Mouse (Mus musculus): ENCODE results near the gene Krtap9-3. TPM values are rescaled to one million over a fixed set of nuclear protein-coding genes. Genes with fewer than 3 reads are reported as not detected.

The Krtap9-3 gene
- polyA plus RNA-seq, 1 experiment, result not detected

DNA sequence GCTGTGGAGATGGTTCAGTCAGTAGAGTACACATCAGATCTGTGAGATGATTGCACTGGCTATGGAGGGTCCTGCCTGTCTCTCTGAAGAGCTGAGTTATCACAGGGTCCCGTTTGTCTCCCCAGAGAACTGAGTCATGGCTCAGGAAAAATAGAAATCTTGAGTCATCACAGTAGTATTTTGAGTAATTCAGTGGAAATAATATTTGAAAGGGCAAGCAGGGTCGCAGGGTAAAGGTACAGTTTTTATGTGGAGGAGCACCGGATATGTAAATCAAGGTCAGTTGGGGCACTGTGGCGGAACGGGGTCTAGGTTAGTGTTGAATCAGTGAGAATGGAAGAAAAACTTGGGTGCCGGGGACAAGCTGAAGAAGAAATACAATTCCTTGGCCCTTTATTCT, 35.3 kb downstream of the Krtap9-3 start:
- no peak overlapping the region for H3K4me3 ChIP-seq (ENCODE audit: control insufficient read depth, low read depth, low read length)
- no peaks in the 10 kb centered on the region for H3K4me1 ChIP-seq (ENCODE audit: control insufficient read depth, insufficient read depth, low read length)
- no peaks in the 10 kb centered on the region for H3K27me3 ChIP-seq (ENCODE audit: control insufficient read depth, insufficient read depth, low read length)
- no peak overlapping the region for H3K27ac ChIP-seq (ENCODE audit: control insufficient read depth, insufficient read depth, low read depth, low read length)
- no peak for TF ChIP-seq POLR2A (IDR thresholded peaks at IDR 0.05; ENCODE audit: control insufficient read depth, low read depth, low read length)
- TF ChIP-seq CTCF (IDR thresholded peaks at IDR 0.05; ENCODE audit: control insufficient read depth, insufficient read depth, insufficient replicate concordance, low read depth, low read length), result no peak
- no peaks in the 10 kb centered on the region for H3K36me3 ChIP-seq (ENCODE audit: control insufficient read depth, insufficient read depth, low read length)

DNA sequence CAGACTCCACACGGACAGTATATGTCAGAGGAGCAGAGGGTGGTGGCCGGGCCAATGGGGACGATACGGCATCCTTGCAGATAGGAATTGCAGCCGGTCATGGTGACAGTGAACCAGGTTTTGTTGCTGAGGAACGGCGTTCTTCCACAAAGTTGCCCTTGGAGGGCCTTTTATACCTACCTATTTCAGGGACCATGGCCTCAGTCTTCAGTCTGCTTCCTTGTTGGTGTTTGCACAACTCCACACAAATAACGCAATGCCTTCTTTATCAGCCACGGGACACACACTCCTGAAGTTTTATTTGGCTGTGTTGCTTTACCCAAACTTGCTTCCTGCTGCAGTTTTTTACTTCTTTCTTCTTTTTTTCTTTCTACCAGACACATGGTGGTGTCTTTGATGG, 38.5 kb downstream of the Krtap9-3 start, which contains the start of gene Gm11939:
Gm11939 (minus strand) TSS at position 101 of the 400 bp plus-strand sequence.
- no peaks in the 10 kb centered on the region for H3K36me3 ChIP-seq (ENCODE audit: control insufficient read depth, insufficient read depth, low read length)
- no peak for TF ChIP-seq CTCF (IDR thresholded peaks at IDR 0.05; ENCODE audit: control insufficient read depth, insufficient read depth, insufficient replicate concordance, low read depth, low read length)
- TF ChIP-seq POLR2A (IDR thresholded peaks at IDR 0.05; ENCODE audit: control insufficient read depth, low read depth, low read length), result no peak
- H3K27ac ChIP-seq (ENCODE audit: control insufficient read depth, insufficient read depth, low read depth, low read length), result no peak within 1 kb of the TSS
- H3K4me3 ChIP-seq (ENCODE audit: control insufficient read depth, low read depth, low read length), result no peak within 1 kb of the TSS
- no peaks in the 10 kb centered on the region for H3K4me1 ChIP-seq (ENCODE audit: control insufficient read depth, insufficient read depth, low read length)
- H3K27me3 ChIP-seq (ENCODE audit: control insufficient read depth, insufficient read depth, low read length), result no peaks in the 10 kb centered on the region

DNA sequence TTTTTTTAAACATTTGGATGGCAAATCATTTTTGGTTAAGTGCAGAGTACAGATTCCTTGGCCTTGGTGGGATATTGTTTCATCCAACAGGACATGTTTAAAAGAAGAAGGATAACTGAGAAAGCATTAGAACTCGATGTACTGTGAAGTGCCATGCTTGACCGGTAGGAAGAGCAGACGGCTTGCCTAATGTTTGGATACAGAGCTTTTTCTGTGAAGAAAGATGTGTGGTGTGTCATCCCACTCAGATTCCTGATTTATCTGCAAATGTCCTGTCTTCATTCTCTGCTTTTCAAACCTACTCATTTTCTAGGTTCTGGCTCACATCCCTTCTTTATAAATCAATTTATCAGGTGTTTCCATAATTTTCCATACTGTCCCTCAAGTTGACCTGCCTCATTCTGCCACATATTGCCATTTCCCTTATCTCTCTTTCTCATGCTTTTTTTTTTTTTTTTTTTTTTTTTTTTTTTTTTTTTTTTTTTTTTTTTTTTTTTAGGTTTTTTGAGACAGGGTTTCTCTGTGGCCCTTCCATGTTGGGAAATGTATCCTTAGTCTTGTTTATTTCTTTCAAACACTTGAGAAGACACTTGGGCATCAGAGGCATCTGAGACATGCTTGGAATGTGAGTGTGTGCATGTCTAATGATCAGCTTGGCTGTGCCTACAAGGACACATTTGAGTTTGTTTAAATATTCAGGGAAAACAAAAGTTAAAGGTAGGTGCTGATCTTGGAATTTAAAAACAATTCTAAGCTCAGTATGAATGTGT, 39.7 kb downstream of the Krtap9-3 start:
- Histone ChIP-seq H3K27ac (ENCODE audit: control insufficient read depth, insufficient read depth, low read depth, low read length) (no peak overlapping the region), H3K36me3 (ENCODE audit: control insufficient read depth, insufficient read depth, low read length) (no peaks in the 10 kb centered on the region), H3K4me1 (ENCODE audit: control insufficient read depth, insufficient read depth, low read length) (no peaks in the 10 kb centered on the region), H3K4me3 (ENCODE audit: control insufficient read depth, low read depth, low read length) (no peak overlapping the region), H3K27me3 (ENCODE audit: control insufficient read depth, insufficient read depth, low read length) (no peaks in the 10 kb centered on the region)
- TF ChIP-seq POLR2A (IDR thresholded peaks at IDR 0.05; ENCODE audit: control insufficient read depth, low read depth, low read length), result no peak
- TF ChIP-seq CTCF (IDR thresholded peaks at IDR 0.05; ENCODE audit: control insufficient read depth, insufficient read depth, insufficient replicate concordance, low read depth, low read length), result no peak

DNA sequence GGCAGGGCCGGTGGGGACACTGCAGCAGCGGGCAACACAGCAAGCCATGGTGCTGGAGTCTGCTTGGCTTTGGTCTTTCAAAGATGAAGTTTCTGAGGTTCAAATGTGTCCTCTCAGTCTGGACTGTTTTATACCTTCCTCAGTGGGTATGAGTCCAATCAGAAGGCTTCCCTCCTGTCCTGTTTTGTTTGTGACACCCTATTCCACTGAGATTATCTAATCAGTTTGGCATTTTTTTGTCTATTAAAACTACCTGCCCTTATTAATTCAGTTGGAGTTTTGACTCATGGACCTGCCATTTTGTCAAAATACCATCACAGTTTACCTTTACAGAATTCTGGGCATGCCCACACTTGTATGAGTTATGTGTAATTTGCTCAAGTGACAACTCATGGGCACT, 41.2 kb downstream of the Krtap9-3 start, which contains the start of gene Krtap3-2:
Krtap3-2 (minus strand) TSS at position 101 of the 400 bp plus-strand sequence.
- Histone ChIP-seq H3K27ac (ENCODE audit: control insufficient read depth, insufficient read depth, low read depth, low read length) (no peak within 1 kb of the TSS), H3K27me3 (ENCODE audit: control insufficient read depth, insufficient read depth, low read length) (no peaks in the 10 kb centered on the region), H3K36me3 (ENCODE audit: control insufficient read depth, insufficient read depth, low read length) (no peaks in the 10 kb centered on the region), H3K4me3 (ENCODE audit: control insufficient read depth, low read depth, low read length) (no peak within 1 kb of the TSS), H3K4me1 (ENCODE audit: control insufficient read depth, insufficient read depth, low read length) (no peaks in the 10 kb centered on the region)
- TF ChIP-seq POLR2A (IDR thresholded peaks at IDR 0.05; ENCODE audit: control insufficient read depth, low read depth, low read length), result no peak
- TF ChIP-seq CTCF (IDR thresholded peaks at IDR 0.05; ENCODE audit: control insufficient read depth, insufficient read depth, insufficient replicate concordance, low read depth, low read length), result no peak

DNA sequence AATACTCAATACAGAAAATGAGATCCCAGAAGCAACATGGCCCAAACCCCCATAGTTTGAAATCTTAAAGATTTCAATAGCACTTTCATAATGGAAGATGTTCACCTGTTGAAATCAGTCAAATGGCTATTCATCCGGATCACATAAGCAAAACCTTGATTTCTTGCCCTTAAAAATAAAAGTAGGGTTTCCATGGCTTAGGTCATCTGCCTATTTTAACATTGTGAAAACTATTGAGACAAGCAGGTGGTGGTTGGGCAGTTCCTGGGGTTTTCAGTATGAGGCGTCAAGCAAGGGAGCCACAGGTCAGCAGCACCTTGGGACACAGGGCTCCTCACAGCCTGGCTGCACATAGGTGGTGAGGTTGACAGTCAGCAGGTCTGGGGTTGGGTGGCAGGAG, 41.7 kb downstream of the Krtap9-3 start:
- no peak overlapping the region for H3K27ac ChIP-seq (ENCODE audit: control insufficient read depth, insufficient read depth, low read depth, low read length)
- no peak for TF ChIP-seq CTCF (IDR thresholded peaks at IDR 0.05; ENCODE audit: control insufficient read depth, insufficient read depth, insufficient replicate concordance, low read depth, low read length)
- TF ChIP-seq POLR2A (IDR thresholded peaks at IDR 0.05; ENCODE audit: control insufficient read depth, low read depth, low read length), result no peak
- no peak overlapping the region for H3K4me3 ChIP-seq (ENCODE audit: control insufficient read depth, low read depth, low read length)
- H3K36me3 ChIP-seq (ENCODE audit: control insufficient read depth, insufficient read depth, low read length), result no peaks in the 10 kb centered on the region
- no peaks in the 10 kb centered on the region for H3K4me1 ChIP-seq (ENCODE audit: control insufficient read depth, insufficient read depth, low read length)
- no peaks in the 10 kb centered on the region for H3K27me3 ChIP-seq (ENCODE audit: control insufficient read depth, insufficient read depth, low read length)

DNA sequence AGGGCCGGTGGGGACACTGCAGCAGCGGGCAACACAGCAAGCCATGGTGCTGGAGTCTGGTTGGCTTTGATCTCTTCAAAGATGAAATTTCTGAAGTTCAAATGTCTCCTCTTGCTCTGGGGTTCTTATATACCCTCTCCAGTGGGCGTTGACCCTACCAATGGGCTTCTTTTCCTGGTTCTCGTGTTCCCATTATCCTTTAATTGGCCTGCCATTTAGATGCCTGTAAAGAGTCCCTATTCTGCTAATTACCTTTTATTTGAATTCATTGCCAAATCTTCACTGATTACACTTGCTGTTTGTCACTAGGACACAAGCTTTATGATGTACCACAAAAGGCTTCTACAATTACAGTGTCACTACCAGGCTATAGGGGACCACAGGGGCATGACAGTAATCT, 47.1 kb downstream of the Krtap9-3 start, which contains the start of gene Krtap3-3:
Krtap3-3 (minus strand) TSS at position 101 of the 400 bp plus-strand sequence.
- no peaks in the 10 kb centered on the region for H3K4me1 ChIP-seq (ENCODE audit: control insufficient read depth, insufficient read depth, low read length)
- no peak within 1 kb of the TSS for H3K4me3 ChIP-seq (ENCODE audit: control insufficient read depth, low read depth, low read length)
- H3K27ac ChIP-seq (ENCODE audit: control insufficient read depth, insufficient read depth, low read depth, low read length), result no peak within 1 kb of the TSS
- no peaks in the 10 kb centered on the region for H3K27me3 ChIP-seq (ENCODE audit: control insufficient read depth, insufficient read depth, low read length)
- H3K36me3 ChIP-seq (ENCODE audit: control insufficient read depth, insufficient read depth, low read length), result no peaks in the 10 kb centered on the region
- TF ChIP-seq POLR2A (IDR thresholded peaks at IDR 0.05; ENCODE audit: control insufficient read depth, low read depth, low read length), result no peak
- TF ChIP-seq CTCF (IDR thresholded peaks at IDR 0.05; ENCODE audit: control insufficient read depth, insufficient read depth, insufficient replicate concordance, low read depth, low read length), result no peak

DNA sequence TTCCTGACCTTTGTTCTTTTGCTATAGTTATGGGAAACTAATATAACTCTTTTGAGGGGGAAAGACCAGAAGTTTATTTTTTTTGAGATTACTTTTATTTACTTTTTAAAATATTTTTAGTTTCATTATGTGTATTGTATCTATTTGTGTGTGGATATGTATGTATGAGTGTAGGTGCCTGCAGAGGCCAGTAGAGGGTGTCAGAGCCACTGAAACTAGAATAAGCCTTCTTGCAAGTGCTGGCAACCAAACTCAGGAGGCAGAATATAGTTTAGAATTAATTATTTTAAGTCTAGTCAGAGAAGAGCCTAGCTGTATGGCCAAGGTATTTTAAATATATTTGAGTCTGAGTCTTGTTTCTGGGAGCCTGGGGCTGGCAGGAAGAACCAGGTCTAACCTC, 50.0 kb downstream of the Krtap9-3 start:
- H3K27ac ChIP-seq (ENCODE audit: control insufficient read depth, insufficient read depth, low read depth, low read length), result no peak overlapping the region
- H3K4me3 ChIP-seq (ENCODE audit: control insufficient read depth, low read depth, low read length), result no peak overlapping the region
- no peaks in the 10 kb centered on the region for H3K4me1 ChIP-seq (ENCODE audit: control insufficient read depth, insufficient read depth, low read length)
- TF ChIP-seq POLR2A (IDR thresholded peaks at IDR 0.05; ENCODE audit: control insufficient read depth, low read depth, low read length), result no peak
- TF ChIP-seq CTCF (IDR thresholded peaks at IDR 0.05; ENCODE audit: control insufficient read depth, insufficient read depth, insufficient replicate concordance, low read depth, low read length), result no peak
- no peaks in the 10 kb centered on the region for H3K36me3 ChIP-seq (ENCODE audit: control insufficient read depth, insufficient read depth, low read length)
- no peaks in the 10 kb centered on the region for H3K27me3 ChIP-seq (ENCODE audit: control insufficient read depth, insufficient read depth, low read length)

Other genes with a start within 250 kb of the Krtap9-3 start
- not detected in 2 replicates for gene Krt27, start 247.0 kb downstream of the Krtap9-3 start, polyA plus RNA-seq (2012; rRNA removed)
- gene Krt28, start 223.2 kb downstream of the Krtap9-3 start, polyA plus RNA-seq (2012; rRNA removed), result 0.11 and 0.25 TPM in 2 replicates
- gene Krt10, start 208.7 kb downstream of the Krtap9-3 start, polyA plus RNA-seq (2012; rRNA removed), result 1.8 TPM in 2 replicates
- gene Krt12, start 175.8 kb downstream of the Krtap9-3 start, polyA plus RNA-seq (2012; rRNA removed), result 0.07 TPM in 1 of 2 replicates, not detected in the other
- 0.06 and 0.14 TPM in 2 replicates for gene Krt20, start 160.0 kb downstream of the Krtap9-3 start, polyA plus RNA-seq (2012; rRNA removed)
- gene Krt23, start 105.0 kb downstream of the Krtap9-3 start, polyA plus RNA-seq (2012; rRNA removed), result 0.24 and 0.53 TPM in 2 replicates
- gene Krt39, start 76.8 kb downstream of the Krtap9-3 start, polyA plus RNA-seq (2012; rRNA removed), result 0.22 and 0.26 TPM in 2 replicates
- gene Krt40, start 54.9 kb downstream of the Krtap9-3 start, polyA plus RNA-seq (2012; rRNA removed), result not detected in 2 replicates
- gene Krtap3-3, start 47.2 kb downstream of the Krtap9-3 start, polyA plus RNA-seq (2012; rRNA removed), result not detected in 2 replicates
- not detected in 2 replicates for gene Krtap3-2, start 41.3 kb downstream of the Krtap9-3 start, polyA plus RNA-seq (2012; rRNA removed)
- gene Gm11939, start 38.6 kb downstream of the Krtap9-3 start, polyA plus RNA-seq (2012; rRNA removed), result not detected in 2 replicates
- 0.48 TPM in 1 of 2 replicates, not detected in the other for gene Krtap3-1, start 31.5 kb downstream of the Krtap9-3 start, polyA plus RNA-seq (2012; rRNA removed)
- not detected in 2 replicates for gene Krtap1-5, start 17.1 kb downstream of the Krtap9-3 start, polyA plus RNA-seq (2012; rRNA removed)
- gene Krtap1-4, start 14.5 kb downstream of the Krtap9-3 start, polyA plus RNA-seq (2012; rRNA removed), result not detected in 2 replicates
- gene Krtap1-3, start 6.8 kb downstream of the Krtap9-3 start, polyA plus RNA-seq (2012; rRNA removed), result 0.12 TPM in 1 of 2 replicates, not detected in the other
- gene Gm11938, start 5.2 kb upstream of the Krtap9-3 start, polyA plus RNA-seq (2012; rRNA removed), result not detected in 2 replicates
- gene Gm11937, start 12.1 kb upstream of the Krtap9-3 start, polyA plus RNA-seq (2012; rRNA removed), result not detected in 2 replicates
- 0.13 and 0.26 TPM in 2 replicates for gene Krtap2-4, start 16.7 kb upstream of the Krtap9-3 start, polyA plus RNA-seq (2012; rRNA removed)
- not detected in 2 replicates for gene Gm11562, start 22.3 kb upstream of the Krtap9-3 start, polyA plus RNA-seq (2012; rRNA removed)
- gene Krtap4-1, start 30.1 kb upstream of the Krtap9-3 start, polyA plus RNA-seq (2012; rRNA removed), result not detected in 2 replicates
- gene Krtap4-2, start 37.0 kb upstream of the Krtap9-3 start, polyA plus RNA-seq (2012; rRNA removed), result not detected in 2 replicates
- not detected in 2 replicates for gene Krtap4-7, start 46.0 kb upstream of the Krtap9-3 start, polyA plus RNA-seq (2012; rRNA removed)
- gene Gm11555, start 52.1 kb upstream of the Krtap9-3 start, polyA plus RNA-seq (2012; rRNA removed), result not detected in 2 replicates
- not detected in 2 replicates for gene Gm11563, start 60.9 kb upstream of the Krtap9-3 start, polyA plus RNA-seq (2012; rRNA removed)
- gene Krtap4-6, start 67.9 kb upstream of the Krtap9-3 start, polyA plus RNA-seq (2012; rRNA removed), result 0.15 TPM in 1 of 2 replicates, not detected in the other
- gene Gm14190, start 92.6 kb upstream of the Krtap9-3 start, polyA plus RNA-seq (2012; rRNA removed), result not detected in 2 replicates
- gene Gm14180, start 136.2 kb upstream of the Krtap9-3 start, polyA plus RNA-seq (2012; rRNA removed), result not detected in 2 replicates
- not detected in 2 replicates for gene Gm11595, start 174.8 kb upstream of the Krtap9-3 start, polyA plus RNA-seq (2012; rRNA removed)
- gene Krtap4-8, start 182.6 kb upstream of the Krtap9-3 start, polyA plus RNA-seq (2012; rRNA removed), result not detected in 2 replicates
- not detected in 2 replicates for gene Krtap4-9, start 187.1 kb upstream of the Krtap9-3 start, polyA plus RNA-seq (2012; rRNA removed)
- gene Gm11596, start 195.4 kb upstream of the Krtap9-3 start, polyA plus RNA-seq (2012; rRNA removed), result not detected in 2 replicates
- not detected in 2 replicates for gene Gm11569, start 200.8 kb upstream of the Krtap9-3 start, polyA plus RNA-seq (2012; rRNA removed)
- gene Gm11554, start 206.3 kb upstream of the Krtap9-3 start, polyA plus RNA-seq (2012; rRNA removed), result not detected in 2 replicates
- 0.14 and 0.28 TPM in 2 replicates for gene Krtap4-13, start 211.8 kb upstream of the Krtap9-3 start, polyA plus RNA-seq (2012; rRNA removed)
- gene Gm11564, start 217.6 kb upstream of the Krtap9-3 start, polyA plus RNA-seq (2012; rRNA removed), result 0.22 and 0.34 TPM in 2 replicates
- gene 2300003K06Rik, start 240.0 kb upstream of the Krtap9-3 start, polyA plus RNA-seq (2012; rRNA removed), result not detected in 2 replicates